Mouse (Mus musculus): ENCODE measurements around the gene Fscn2. TPM values are rescaled to one million over a fixed set of nuclear protein-coding genes. Genes with fewer than 3 reads are reported as not detected.

Gene Fscn2
- 1 to 10 TPM in 1 of 4 experiments, under 1 TPM in 1, not detected in 2; 0.37 to 1.2 TPM for total RNA-seq (2022)

- DNase-seq (ENCODE audit: low spot score in 2 of 2) = no peak
Observed at GRCm38 (mm10) chr11:120361295-120361694, at the start of gene Fscn2. Gene Fscn2 (plus strand): TSS chr11:120361534.

- DNase-seq (ENCODE audit: low spot score in 2 of 2) = peak in 1 of 2 experiments; percentile 15
Observed at GRCm38 (mm10) chr11:120311561-120311960, 49.8 kb upstream of the Fscn2 start.

- DNase-seq (ENCODE audit: low spot score in 2 of 2) = peak in 1 of 2 experiments; percentile 4
Observed at GRCm38 (mm10) chr11:120312069-120312468, 49.3 kb upstream of the Fscn2 start.

GRCm38 (mm10) chr11:120313906-120314685, 47.2 kb upstream of the Fscn2 start:
- peak in 1 of 2 experiments; percentile 5 for DNase-seq (ENCODE audit: low spot score in 2 of 2)

GRCm38 (mm10) chr11:120314721-120315415, 46.5 kb upstream of the Fscn2 start:
- DNase-seq (ENCODE audit: low spot score in 2 of 2) = peak in 1 of 2 experiments; percentile 12

GRCm38 (mm10) chr11:120315416-120315761, 45.9 kb upstream of the Fscn2 start:
- peak in 1 of 2 experiments; percentile 81 for DNase-seq (ENCODE audit: low spot score in 2 of 2)

GRCm38 (mm10) chr11:120315832-120316689, 45.3 kb upstream of the Fscn2 start:
- DNase-seq (ENCODE audit: low spot score in 2 of 2) = peak; percentile 88 to 95

- DNase-seq (ENCODE audit: low spot score in 2 of 2) = peak in 1 of 2 experiments; percentile 6
Observed at GRCm38 (mm10) chr11:120316690-120317254, 44.6 kb upstream of the Fscn2 start.

GRCm38 (mm10) chr11:120317456-120317855, 43.9 kb upstream of the Fscn2 start:
- peak in 1 of 2 experiments; percentile 3 for DNase-seq (ENCODE audit: low spot score in 2 of 2)

GRCm38 (mm10) chr11:120319310-120319709, 42.0 kb upstream of the Fscn2 start:
- DNase-seq (ENCODE audit: low spot score in 2 of 2) = peak in 1 of 2 experiments; percentile 7

GRCm38 (mm10) chr11:120320156-120320555, 41.2 kb upstream of the Fscn2 start:
- DNase-seq (ENCODE audit: low spot score in 2 of 2) = peak in 1 of 2 experiments; percentile 4

- no peak for DNase-seq (ENCODE audit: low spot score in 2 of 2)
Observed at GRCm38 (mm10) chr11:120335431-120336021, 25.8 kb upstream of the Fscn2 start.

GRCm38 (mm10) chr11:120337447-120337846, 23.9 kb upstream of the Fscn2 start:
- no peak for DNase-seq (ENCODE audit: low spot score in 2 of 2)

- DNase-seq (ENCODE audit: low spot score in 2 of 2) = no peak
Observed at GRCm38 (mm10) chr11:120338786-120339185, 22.5 kb upstream of the Fscn2 start.

- DNase-seq (ENCODE audit: low spot score in 2 of 2) = peak in 1 of 2 experiments; percentile 2
Observed at GRCm38 (mm10) chr11:120339978-120340513, 21.3 kb upstream of the Fscn2 start.

- DNase-seq (ENCODE audit: low spot score in 2 of 2) = peak in 1 of 2 experiments; percentile 0
Observed at GRCm38 (mm10) chr11:120341661-120342060, 19.7 kb upstream of the Fscn2 start.

- DNase-seq (ENCODE audit: low spot score in 2 of 2) = peak in 1 of 2 experiments; percentile 4
Observed at GRCm38 (mm10) chr11:120342656-120343160, 18.6 kb upstream of the Fscn2 start.

- peak in 1 of 2 experiments; percentile 3 for DNase-seq (ENCODE audit: low spot score in 2 of 2)
Observed at GRCm38 (mm10) chr11:120343519-120344309, 17.6 kb upstream of the Fscn2 start.

- peak in 1 of 2 experiments; percentile 4 for DNase-seq (ENCODE audit: low spot score in 2 of 2)
Observed at GRCm38 (mm10) chr11:120344310-120344920, 16.9 kb upstream of the Fscn2 start.
